Mouse (Mus musculus): ENCODE measurements at regions not wholly inside any gene's neighbourhood (a gene's known extent, or its start where the extent isn't known, plus 50 kb on each side); places are given as distances from the start of the nearest gene placed in this dataset.

DNA sequence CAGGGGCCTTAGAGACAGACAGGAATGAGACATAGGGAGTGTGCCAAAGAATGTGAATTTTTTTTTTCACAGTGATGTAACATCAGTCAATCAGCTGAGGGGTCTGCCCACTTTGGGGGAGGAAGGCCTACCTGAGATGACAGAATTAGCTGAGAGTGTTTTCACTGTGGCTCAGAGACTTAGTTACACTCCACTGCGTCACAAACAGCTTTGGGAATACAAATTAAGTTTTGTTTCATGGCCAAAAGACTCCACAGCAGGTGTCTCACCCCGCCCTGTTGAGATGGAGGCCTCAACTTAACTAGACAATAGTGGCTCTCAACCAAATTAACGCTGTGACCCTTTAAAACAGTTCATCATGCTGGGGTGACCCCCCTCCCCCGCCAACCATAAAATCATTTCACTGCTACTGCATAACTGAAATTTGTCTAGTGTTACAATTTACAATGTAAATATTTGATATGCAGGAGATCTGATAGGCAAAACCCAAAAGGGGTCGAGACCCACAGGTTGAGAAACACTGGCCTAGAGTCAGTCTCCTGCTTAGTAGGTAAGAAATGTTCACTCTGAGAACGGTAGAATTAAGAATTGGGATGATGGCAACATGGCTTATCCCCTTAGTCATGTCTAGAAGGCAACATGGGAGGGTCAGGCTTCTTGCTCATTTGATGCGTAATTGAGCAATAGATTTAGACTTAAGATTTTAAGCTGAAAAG, 184.3 kb downstream of the Katnal1 start:
- TF ChIP-seq CTCF (IDR thresholded peaks at IDR 0.05; ENCODE audit: borderline replicate concordance, extremely low read depth, insufficient read depth, insufficient read length), result no peak
- TF ChIP-seq POLR2A (IDR thresholded peaks at IDR 0.05; ENCODE audit: borderline replicate concordance, extremely low read depth, insufficient read depth, insufficient read length, poor library complexity, severe bottlenecking), result no peak

Measured in brain, embryonic 14.5 days (tissue).